Comparison of ENCODE assay signal across 8 mouse cellular contexts in genomic region chr10:4105676-4106528, GRCm38 (mm10).
DNase-seq lines count a peak whose midpoint lies in the region; ATAC-seq and TF ChIP-seq lines count a peak whose summit lies in the region.

No protein-coding gene starts in this region.

- H3K27ac ChIP-seq in forebrain, postnatal 0 days (ENCODE audit: low read depth, low read length): peak overlapping the region; percentile 42

- TF ChIP-seq CTCF in forebrain, postnatal 0 days (IDR thresholded peaks at IDR 0.05; ENCODE audit: low read depth): peak; percentile 48

- H3K27me3 ChIP-seq in forebrain, postnatal 0 days (ENCODE audit: insufficient read depth, low read length): no peaks in the 10 kb centered on the region

- H3K4me1 ChIP-seq in forebrain, postnatal 0 days (ENCODE audit: insufficient read depth): peaks cover 4% of the 10 kb centered on the region; the same call in 1 of the 2 replicates

- ATAC-seq in forebrain, postnatal 0 days: peak; percentile 23

- WGBS in forebrain, postnatal 0 days: 9% methylated on average over 10 of the region's 10 CpGs

- H3K4me3 ChIP-seq in forebrain, postnatal 0 days (ENCODE audit: low read depth, low read length): no peak overlapping the region

- no peaks in the 10 kb centered on the region for H3K9me3 ChIP-seq in forebrain, postnatal 0 days (ENCODE audit: low read length)

- no peak overlapping the region for H3K9ac ChIP-seq in forebrain, postnatal 0 days

- H3K36me3 ChIP-seq in forebrain, postnatal 0 days (ENCODE audit: insufficient read depth): no peaks in the 10 kb centered on the region

- peak; percentile 20 for DNase-seq in ovary, adult 18-20 months (ENCODE audit: low spot score)
- no peak for DNase-seq in ovary, postnatal 14 days (ENCODE audit: low spot score)
- peak; percentile 69 for DNase-seq in forebrain, postnatal 0 days
- peak; percentile 46 for DNase-seq in kidney, postnatal 14 days
- peak; percentile 27 for DNase-seq in neural tube, embryonic 10.5 days (ENCODE audit: extremely low spot score, low spot score)
- DNase-seq in gastrocnemius, adult 18-20 months (ENCODE audit: low spot score): no peak
- DNase-seq in ovary, postnatal 10 days (ENCODE audit: low spot score): no peak
- DNase-seq in urinary bladder, postnatal 10 days (ENCODE audit: low spot score): no peak

- 0 out of 2 replicates have a peak overlapping the region, but pooled peaks have one; percentile 14 for H3K4me2 ChIP-seq in forebrain, postnatal 0 days (ENCODE audit: low read depth)

Comparison
In these comparisons a context has a peak if more than half of its experiments do, and no peak if none do; other contexts are left out.
1. DNase-seq: peak in ovary, adult 18-20 months (single experiment), forebrain, postnatal 0 days (single experiment), kidney, postnatal 14 days (single experiment) and neural tube, embryonic 10.5 days (single experiment); none in ovary, postnatal 14 days (single experiment), gastrocnemius, adult 18-20 months (single experiment), ovary, postnatal 10 days (single experiment) and urinary bladder, postnatal 10 days (single experiment).